Mouse (Mus musculus) heart, postnatal 14 days (tissue): ENCODE data around the gene Ovch2. TPM values are rescaled to one million over a fixed set of nuclear protein-coding genes. Genes with fewer than 3 reads are reported as not detected.
"Not testable (repeated sequence)": the region's sequence is repeated elsewhere in the genome, so short reads cannot be mapped to it uniquely, and the experiment has no call there.

Experiments
- DNase-seq, 2 experiments: peaks; one replicate each; pipeline ENCODE4 v3.0.0; 2021 to 2022
- intact Hi-C: fragments of 180-260 bp; cut with DNase I; formaldehyde crosslinking; loops from one replicate; pipeline ENCODE4 v1.15.1; 2025
- long read RNA-seq, 2 experiments: library from polyadenylated mRNA; stranded (forward); transcript quantifications; one replicate each; pipeline ENCODE4 v2.0.0; 2021
- total RNA-seq, 2 experiments: library from RNA; stranded (reverse); gene quantifications; 2 replicates each; pipeline ENCODE4 v1.2.3; 2021

Ovch2 gene
- not detected for total RNA-seq
- long read RNA-seq, experiment 1 = 0 reads
- long read RNA-seq, experiment 2 = 0 reads

- no peak for DNase-seq
- intact Hi-C loops = no loop called here
These were observed at the start of gene Ovch2 for GRCm38 (mm10) chr7:107801108-107801507. Ovch2 (minus strand) TSS chr7:107801208.

- DNase-seq, intact Hi-C loops: not testable (repeated sequence)
These were observed 46.4 kb upstream of the Ovch2 start, which contains the start of gene Olfr470 for GRCm38 (mm10) chr7:107847390-107847789. Olfr470 (minus strand) TSS chr7:107847490.

GRCm38 (mm10) chr7:107841719-107842118 is 40.7 kb upstream of the Ovch2 start:
- no peak for DNase-seq
- intact Hi-C loops = no loop called here

GRCm38 (mm10) chr7:107825441-107825840 is 24.4 kb upstream of the Ovch2 start, which contains the start of gene Olfr469:
Olfr469 (minus strand) TSS chr7:107825541.
- intact Hi-C loops = not testable (repeated sequence)

GRCm38 (mm10) chr7:107823867-107824266 is 22.9 kb upstream of the Ovch2 start:
- intact Hi-C loops, DNase-seq: not testable (repeated sequence)

More at GRCm38 (mm10) chr7:107825441-107825840, 24.4 kb upstream of the Ovch2 start, which contains the start of gene Olfr469:
- not testable (repeated sequence) for DNase-seq

- intact Hi-C loops = no loop called here
- no peak for DNase-seq
These were observed 18.4 kb upstream of the Ovch2 start for GRCm38 (mm10) chr7:107819442-107819841.

GRCm38 (mm10) chr7:107811963-107812362 is 11.0 kb upstream of the Ovch2 start, which contains the start of gene Olfr467:
Olfr467 (plus strand) TSS chr7:107812263.
- intact Hi-C loops = no loop called here
- no peak for DNase-seq

GRCm38 (mm10) chr7:107802138-107802537 is 1.1 kb upstream of the Ovch2 start:
- no peak for DNase-seq
- intact Hi-C loops = no loop called here

- intact Hi-C loops = no loop called here
- DNase-seq = no peak
These were observed 4.5 kb downstream of the Ovch2 start for GRCm38 (mm10) chr7:107796500-107796899.

- intact Hi-C loops = loop anchor here (5.0 to 10.0 kb wide), 2 partner anchors 36 to 573 kb away; no protein-coding TSS in a partner anchor
- peak in 1 of 2 experiments; percentile 5 for DNase-seq
These were observed 12.9 kb downstream of the Ovch2 start for GRCm38 (mm10) chr7:107787977-107788620.

GRCm38 (mm10) chr7:107779611-107780010 is 21.4 kb downstream of the Ovch2 start:
- DNase-seq = no peak
- intact Hi-C loops = loop anchor here (10.0 kb wide), 1 partner anchor 565 kb away; no protein-coding TSS in a partner anchor

- DNase-seq = no peak
- intact Hi-C loops = no loop called here
These were observed 22.8 kb downstream of the Ovch2 start for GRCm38 (mm10) chr7:107778216-107778615.

GRCm38 (mm10) chr7:107770812-107771211 is 30.2 kb downstream of the Ovch2 start:
- intact Hi-C loops = no loop called here
- DNase-seq = no peak

GRCm38 (mm10) chr7:107757308-107758151 is 43.5 kb downstream of the Ovch2 start, which contains the start of gene Cyb5r2:
Cyb5r2 (minus strand) TSS chr7:107758032.
- DNase-seq = peak; percentile 22 to 33
- intact Hi-C loops = no loop called here

- DNase-seq = no peak
- intact Hi-C loops = no loop called here
These were observed 44.3 kb downstream of the Ovch2 start for GRCm38 (mm10) chr7:107756748-107757147.

- no peak for DNase-seq
- intact Hi-C loops = no loop called here
These were observed 45.1 kb downstream of the Ovch2 start for GRCm38 (mm10) chr7:107755905-107756304.

GRCm38 (mm10) chr7:107752031-107752520 is 48.9 kb downstream of the Ovch2 start:
- intact Hi-C loops = loop anchor here (5.0 kb wide), 1 partner anchor 35 kb away; no protein-coding TSS in a partner anchor
- DNase-seq = no peak

GRCm38 (mm10) chr7:107749721-107750120 is 51.3 kb downstream of the Ovch2 start:
- intact Hi-C loops = loop anchor here (2.0 to 5.0 kb wide), 2 partner anchors 38 to 89 kb away; no protein-coding TSS in a partner anchor
- no peak for DNase-seq

GRCm38 (mm10) chr7:107749270-107749669 is 51.7 kb downstream of the Ovch2 start:
- intact Hi-C loops = loop anchor here (2.0 kb wide), 1 partner anchor 88 kb away; no protein-coding TSS in a partner anchor
- peak in 1 of 2 experiments; percentile 48 for DNase-seq

GRCm38 (mm10) chr7:107747954-107748353 is 53.1 kb downstream of the Ovch2 start:
- peak; percentile 58 to 74 for DNase-seq
- intact Hi-C loops = loop anchor here (2.0 kb wide), 1 partner anchor 87 kb away; no protein-coding TSS in a partner anchor
